25 mouse cellular contexts compared by ENCODE assay signal in genomic region chr4:139013281-139013680, GRCm38 (mm10). TPM values are rescaled to one million over a fixed set of nuclear protein-coding genes. Genes with fewer than 3 reads are reported as not detected.
DNase-seq lines count a peak whose midpoint lies in the region; ATAC-seq and TF ChIP-seq lines count a peak whose summit lies in the region.
"Had no signal": no experiment of that assay in that cellular context is flagged by ENCODE, and none has a peak within 500 bp of the region (broad histone marks: within the 10 kb centered on the region; RNA-seq: fewer than 3 reads in every experiment).

No protein-coding gene starts in this region.

- H3K27me3 ChIP-seq in kidney, postnatal 0 days (ENCODE audit: insufficient read depth, low read length): no peaks in the 10 kb centered on the region
- H3K27me3 ChIP-seq in lung, embryonic 14.5 days (ENCODE audit: insufficient read depth, low read length): no peaks in the 10 kb centered on the region
- H3K27me3 ChIP-seq: CH12.LX; embryonic facial prominence, embryonic 12.5 days; forebrain, embryonic 12.5 days; heart, embryonic 12.5 days; Patski had no signal

- H3K4me1 ChIP-seq in kidney, postnatal 0 days (replicated peaks; ENCODE audit: insufficient read depth, low read length): peaks cover under 1% of the 10 kb centered on the region; the same call in 1 of the 2 replicates
- H3K4me1 ChIP-seq in lung, embryonic 14.5 days (ENCODE audit: insufficient read depth): no peaks in the 10 kb centered on the region
- H3K4me1 ChIP-seq: embryonic facial prominence, embryonic 12.5 days; heart, embryonic 12.5 days had no signal

- no peak overlapping the region for H3K9ac ChIP-seq in kidney, postnatal 0 days (ENCODE audit: low read depth, low read length)
- H3K9ac ChIP-seq in lung, embryonic 14.5 days: no peak overlapping the region
- H3K9ac ChIP-seq: embryonic facial prominence, embryonic 12.5 days; forebrain, embryonic 12.5 days; heart, embryonic 12.5 days; hindbrain, embryonic 14.5 days had no signal

- no peaks in the 10 kb centered on the region for H3K36me3 ChIP-seq in kidney, postnatal 0 days (ENCODE audit: insufficient read depth, low read length)
- no peaks in the 10 kb centered on the region for H3K36me3 ChIP-seq in lung, embryonic 14.5 days (ENCODE audit: insufficient read depth)
- H3K36me3 ChIP-seq: embryonic facial prominence, embryonic 12.5 days; forebrain, embryonic 12.5 days; hindbrain, embryonic 10.5 days had no signal

- peak; percentile 32 for DNase-seq in adrenal gland, postnatal 10 days
- no peak for DNase-seq in adrenal gland, postnatal 4 days (ENCODE audit: low spot score in 2 of 2)
- peak; percentile 19 for DNase-seq in kidney, postnatal 0 days (ENCODE audit: low spot score)
- no peak for DNase-seq in kidney, adult 11 months
- DNase-seq in lung, embryonic 14.5 days: peak; percentile 15
- DNase-seq in lung, postnatal 14 days: no peak
- DNase-seq in spleen, adult 18-20 months: no peak
- DNase-seq: cerebellum, adult 11-12 months; cerebellum, adult 9-10 months; cerebellum, postnatal 25 days; gastrocnemius, postnatal 10 days had no signal

- no peak for TF ChIP-seq CTCF in kidney, postnatal 0 days (IDR thresholded peaks at IDR 0.05; ENCODE audit: low read depth)
- no peak for TF ChIP-seq CTCF in lung, embryonic 14.5 days (IDR thresholded peaks at IDR 0.05; ENCODE audit: low read depth)

- no peak for ATAC-seq in kidney, postnatal 0 days (replicated peaks; ENCODE audit: low FRiP score, low read depth)
- no peak for ATAC-seq in lung, embryonic 14.5 days (ENCODE audit: insufficient read depth)
- ATAC-seq: activated CD4-positive, CD25-positive, alpha-beta regulatory T cell, adult 4 months; forebrain, embryonic 16.5 days; Patski had no signal

- no peak overlapping the region for H3K4me3 ChIP-seq in kidney, postnatal 0 days (replicated peaks; ENCODE audit: low read depth, low read length)
- no peak overlapping the region for H3K4me3 ChIP-seq in lung, embryonic 14.5 days (ENCODE audit: low read depth, low read length)
- H3K4me3 ChIP-seq: embryonic facial prominence, embryonic 12.5 days; forebrain, embryonic 12.5 days; heart, adult 2 months; heart, embryonic 12.5 days; hindbrain, embryonic 10.5 days had no signal

- H3K9me3 ChIP-seq in kidney, postnatal 0 days (replicated peaks; ENCODE audit: low read length): no peaks in the 10 kb centered on the region
- H3K9me3 ChIP-seq in lung, embryonic 14.5 days (ENCODE audit: low read depth, low read length): no peaks in the 10 kb centered on the region; the same call in 1 of the 2 replicates
- H3K9me3 ChIP-seq: forebrain, embryonic 12.5 days had no signal

- WGBS in kidney, postnatal 0 days: 62% methylated on average over 11 of the region's 11 CpGs
- WGBS in lung, embryonic 14.5 days: 69% methylated on average over 11 of the region's 11 CpGs

- H3K4me2 ChIP-seq in kidney, postnatal 0 days (ENCODE audit: low read length): no peak overlapping the region
- H3K4me2 ChIP-seq in lung, embryonic 14.5 days: no peak overlapping the region
- H3K4me2 ChIP-seq: embryonic facial prominence, embryonic 12.5 days; forebrain, embryonic 12.5 days; heart, embryonic 12.5 days; hindbrain, embryonic 14.5 days had no signal

- H3K27ac ChIP-seq in kidney, postnatal 0 days: no peak overlapping the region
- no peak overlapping the region for H3K27ac ChIP-seq in lung, embryonic 14.5 days (ENCODE audit: low read depth)
- H3K27ac ChIP-seq: embryonic facial prominence, embryonic 12.5 days; forebrain, embryonic 12.5 days; heart, adult 2 months; hindbrain, embryonic 10.5 days; hindbrain, embryonic 14.5 days had no signal

RNA-seq across cellular contexts. Expression of gene Tmco4, which starts 40.6 kb away (rescaled TPM):
- 10 to 100 TPM; 14.7 to 15.0 TPM for total RNA-seq in adrenal gland, postnatal 10 days (2021)
- 10 to 100 TPM; 16.4 to 20.8 TPM for total RNA-seq in adrenal gland, postnatal 4 days (2021)
- polyA plus RNA-seq in kidney, postnatal 0 days (2015; fragmentation: Nextera tagmentation; extraction: Ambion mirVana): 10.2 and 10.8 TPM in 2 replicates
- polyA plus RNA-seq in lung, embryonic 14.5 days (2014; fragmentation: Nextera tagmentation; extraction: Ambion mirVana): 2.6 and 3.7 TPM in 2 replicates

RNA-seq across cellular contexts. Expression of gene Rnf186, which starts 46.4 kb away (rescaled TPM):
- not detected for total RNA-seq in adrenal gland, postnatal 10 days (2021)
- 1 to 10 TPM in 1 of 2 experiments, not detected in 1; 1.2 TPM for total RNA-seq in adrenal gland, postnatal 4 days (2021)
- 15.9 and 17.7 TPM in 2 replicates for polyA plus RNA-seq in kidney, postnatal 0 days (2015; fragmentation: Nextera tagmentation; extraction: Ambion mirVana)
- polyA plus RNA-seq in lung, embryonic 14.5 days (2014; fragmentation: Nextera tagmentation; extraction: Ambion mirVana): 0.24 and 0.69 TPM in 2 replicates
- total RNA-seq: CH12.LX; gastrocnemius, postnatal 10 days; gastrocnemius, postnatal 4 days; heart, adult 2 months; heart, postnatal 25 days had no signal
- polyA plus RNA-seq: activated CD4-positive, CD25-positive, alpha-beta regulatory T cell, adult 4 months; cortical plate, adult 2 months; embryonic facial prominence, embryonic 12.5 days; forebrain, embryonic 12.5 days; forebrain, embryonic 16.5 days; frontal cortex, adult 2 months; heart, embryonic 12.5 days; hindbrain, embryonic 10.5 days; hindbrain, embryonic 14.5 days; Patski had no signal

Comparison
In these comparisons a context has a peak if more than half of its experiments do, and no peak if none do; other contexts are left out.
1. DNase-seq: peak in adrenal gland, postnatal 10 days (single experiment), kidney, postnatal 0 days (single experiment) and lung, embryonic 14.5 days (single experiment); none in adrenal gland, postnatal 4 days (0 of 2), kidney, adult 11 months (single experiment), lung, postnatal 14 days (single experiment) and spleen, adult 18-20 months (0 of 2).